Mouse (Mus musculus): ENCODE measurements around the gene Gm2956. TPM values are rescaled to one million over a fixed set of nuclear protein-coding genes. Genes with fewer than 3 reads are reported as not detected.
"Not testable (repeated sequence)": the region's sequence is repeated elsewhere in the genome, so short reads cannot be mapped to it uniquely, and the experiment has no call there.

Gene Gm2956
- polyA plus RNA-seq (2015; fragmentation: Nextera tagmentation; extraction: Ambion mirVana): not detected in 2 replicates

- WGBS: 0% methylated on average over 1 of the region's 37 CpGs
- not testable (repeated sequence) for H3K27ac ChIP-seq (ENCODE audit: low read length); H3K4me1 ChIP-seq (ENCODE audit: insufficient read depth, low read depth, low read length); H3K27me3 ChIP-seq (replicated peaks; ENCODE audit: insufficient read depth, low read length); H3K9ac ChIP-seq (replicated peaks; ENCODE audit: low read depth); ATAC-seq; H3K9me3 ChIP-seq (ENCODE audit: low read length); H3K36me3 ChIP-seq (ENCODE audit: insufficient read depth, low read length); H3K4me3 ChIP-seq (ENCODE audit: low read depth, low read length); DNase-seq (ENCODE audit: low spot score)
- H3K4me2 ChIP-seq (replicated peaks; ENCODE audit: low read depth, low read length): peak within 1 kb of the TSS; percentile 34; the same call in 1 of the 2 replicates
Observed at GRCm38 (mm10) chr14:3332087-3332677, at the start of gene Gm2956. TSS of gene Gm2956 (plus strand) at chr14:3332627.

DNA sequence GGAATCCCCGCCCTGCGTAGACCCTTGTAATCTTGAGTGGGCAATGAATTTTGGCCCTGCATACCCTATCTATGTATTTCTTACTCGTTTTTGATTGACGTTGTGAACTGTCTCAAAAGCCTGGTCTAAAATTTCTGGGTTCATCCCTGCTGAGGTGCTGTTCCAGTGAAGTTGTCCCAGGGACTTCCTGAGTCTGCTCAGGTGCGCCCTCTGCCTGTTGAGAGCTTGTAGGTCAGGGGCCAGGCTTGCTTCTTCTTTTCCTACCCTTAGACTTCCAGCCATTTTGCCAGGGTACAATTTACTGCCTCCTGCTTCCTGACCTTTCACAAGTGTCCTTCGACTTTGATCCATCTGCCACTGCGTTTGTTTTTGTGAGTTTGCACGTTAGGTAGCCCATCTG, 979 bp downstream of the Gm2956 start:
- H3K4me3 ChIP-seq (ENCODE audit: low read depth, low read length); DNase-seq (ENCODE audit: low spot score); ATAC-seq; H3K36me3 ChIP-seq (ENCODE audit: insufficient read depth, low read length); H3K27me3 ChIP-seq (replicated peaks; ENCODE audit: insufficient read depth, low read length); H3K4me2 ChIP-seq (replicated peaks; ENCODE audit: low read depth, low read length); H3K27ac ChIP-seq (ENCODE audit: low read length); H3K9me3 ChIP-seq (ENCODE audit: low read length); H3K4me1 ChIP-seq (ENCODE audit: insufficient read depth, low read depth, low read length); H3K9ac ChIP-seq (replicated peaks; ENCODE audit: low read depth): not testable (repeated sequence)
- WGBS: 1% methylated on average over 4 of the region's 8 CpGs
- TF ChIP-seq CTCF (IDR thresholded peaks at IDR 0.05): peak; percentile 53

DNA sequence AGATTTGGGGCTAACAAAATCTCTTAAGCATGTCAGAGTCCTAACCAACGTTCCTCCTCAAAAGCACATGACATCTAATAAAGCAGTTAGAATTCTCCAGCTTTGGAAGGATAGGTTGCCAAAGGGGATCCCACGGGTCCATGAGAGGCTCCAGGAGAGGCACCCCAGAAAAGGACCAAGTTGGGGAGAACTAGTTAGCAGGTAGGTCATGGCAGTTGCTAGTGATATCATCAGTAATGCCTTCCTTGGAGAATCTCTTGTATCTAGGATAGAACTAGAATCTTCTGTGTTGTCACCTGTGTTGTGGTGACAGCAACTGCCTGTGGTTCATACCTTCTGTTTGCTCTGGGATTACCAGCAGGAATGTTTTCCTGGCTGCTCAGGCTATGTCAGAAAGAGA, 62.4 kb downstream of the Gm2956 start, which contains the start of gene Gm10413:
TSS of gene Gm10413 (plus strand) at position 301 of the 400 bp plus-strand sequence.
- not testable (repeated sequence) for H3K4me2 ChIP-seq (replicated peaks; ENCODE audit: low read depth, low read length); H3K9ac ChIP-seq (replicated peaks; ENCODE audit: low read depth); ATAC-seq; H3K4me1 ChIP-seq (ENCODE audit: insufficient read depth, low read depth, low read length); H3K4me3 ChIP-seq (ENCODE audit: low read depth, low read length); H3K27ac ChIP-seq (ENCODE audit: low read length); H3K36me3 ChIP-seq (ENCODE audit: insufficient read depth, low read length); H3K9me3 ChIP-seq (ENCODE audit: low read length); H3K27me3 ChIP-seq (replicated peaks; ENCODE audit: insufficient read depth, low read length); DNase-seq (ENCODE audit: low spot score)
- WGBS: no CpG with 5 or more reads among the region's 2 CpGs

Other genes with a start within 250 kb of the Gm2956 start
- not detected in 2 replicates for gene Gm10340, start 198.6 kb upstream of the Gm2956 start, polyA plus RNA-seq (2015; fragmentation: Nextera tagmentation; extraction: Ambion mirVana)
- not detected in 2 replicates for gene Gm5795, start 144.4 kb upstream of the Gm2956 start, polyA plus RNA-seq (2015; fragmentation: Nextera tagmentation; extraction: Ambion mirVana)
- gene D830030K20Rik, start 124.1 kb upstream of the Gm2956 start, polyA plus RNA-seq (2015; fragmentation: Nextera tagmentation; extraction: Ambion mirVana): 0.71 and 1.7 TPM in 2 replicates
- gene Gm10413, start 62.5 kb downstream of the Gm2956 start, polyA plus RNA-seq (2015; fragmentation: Nextera tagmentation; extraction: Ambion mirVana): not detected in 2 replicates
- 0.47 and 0.50 TPM in 2 replicates for gene Gm10409, start 80.0 kb downstream of the Gm2956 start, polyA plus RNA-seq (2015; fragmentation: Nextera tagmentation; extraction: Ambion mirVana)
- 0.17 and 0.29 TPM in 2 replicates for gene Gm3005, start 95.5 kb downstream of the Gm2956 start, polyA plus RNA-seq (2015; fragmentation: Nextera tagmentation; extraction: Ambion mirVana)
- not detected in 2 replicates for gene Gm10408, start 116.8 kb downstream of the Gm2956 start, polyA plus RNA-seq (2015; fragmentation: Nextera tagmentation; extraction: Ambion mirVana)